Comparison of ENCODE assay signal across 8 mouse cellular contexts in the genomic region with DNA sequence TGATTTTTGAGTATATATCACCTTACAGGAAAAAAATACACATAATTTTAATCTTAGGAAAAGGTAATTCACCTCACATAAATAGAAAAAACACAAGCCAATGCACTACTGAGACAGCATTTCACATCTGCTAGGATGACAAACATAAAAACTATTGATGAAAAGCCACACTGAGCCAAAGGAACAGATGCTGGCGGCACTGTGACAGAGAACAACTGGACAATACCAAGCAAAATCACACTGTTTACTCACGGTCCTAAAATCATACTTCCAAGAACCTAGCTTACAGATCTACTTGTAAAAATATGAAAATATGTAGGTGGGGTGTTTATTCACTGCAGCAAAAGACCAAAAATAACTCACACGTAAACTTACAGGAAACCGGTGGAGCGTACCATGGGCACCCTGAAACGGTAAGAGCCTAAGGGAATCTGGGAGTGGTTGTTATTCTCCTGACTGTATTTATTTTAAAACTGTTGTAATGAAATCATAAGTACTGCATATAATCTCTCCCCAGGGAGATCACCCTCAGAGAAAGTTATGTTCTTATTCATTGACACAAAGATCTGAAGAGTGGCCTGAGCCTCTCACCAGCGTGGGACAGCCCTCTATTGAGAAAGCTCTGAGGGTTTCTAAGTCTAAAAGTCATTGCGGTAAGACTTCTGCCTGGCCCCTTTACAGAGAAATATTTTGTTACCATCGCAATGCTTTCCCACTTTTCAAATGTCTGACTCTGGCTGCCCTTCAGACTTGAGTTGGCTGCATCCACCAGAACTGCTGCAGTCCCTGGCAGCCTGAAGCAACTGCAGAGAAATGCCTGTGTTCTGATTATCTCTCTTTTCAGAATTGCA. TPM values are rescaled to one million over a fixed set of nuclear protein-coding genes. Genes with fewer than 3 reads are reported as not detected.
DNase-seq lines count a peak whose midpoint lies in the region; ATAC-seq lines count a peak whose summit lies in the region.

No protein-coding gene starts in this region.

- peak; percentile 46 to 83 for DNase-seq in adrenal gland, adult (ENCODE audit: inconsistent age in 2 of 2, low spot score in 1 of 2)
- no peak for DNase-seq in adrenal gland, postnatal 4 days (ENCODE audit: low spot score in 2 of 2)
- DNase-seq in urinary bladder, postnatal 14 days (ENCODE audit: low spot score), result peak; percentile 28
- DNase-seq in urinary bladder, postnatal 10 days (ENCODE audit: low spot score), result no peak
- DNase-seq in right cerebral cortex, postnatal 14 days, result no peak
- no peak for DNase-seq in frontal cortex, postnatal 25 days (ENCODE audit: low spot score in 2 of 2)
- no peak for DNase-seq in neural tube, embryonic 10.5 days (ENCODE audit: extremely low spot score, low spot score)

- peak; percentile 83 to 92 for ATAC-seq in hematopoietic stem cell, adult 5-6 weeks (replicated peaks in 1 of 2; ENCODE audit: insufficient read depth in 1 of 2, low FRiP score in 2 of 2, low TSS enrichment in 1 of 2, low read depth in 1 of 2, poor library complexity in 2 of 2, severe bottlenecking in 2 of 2)

RNA-seq across cellular contexts. Expression of a gene that starts 29.4 kb away (rescaled TPM):
- total RNA-seq in adrenal gland, postnatal 4 days (2021), result 10 to 100 TPM; 37.8 to 42.1 TPM
- 26.1 and 31.3 TPM in 2 replicates for total RNA-seq in hematopoietic stem cell, adult 5-6 weeks (2017)

Comparison
In these comparisons a context has a peak if more than half of its experiments do, and no peak if none do; other contexts are left out.
1. DNase-seq: peak in adrenal gland, adult (2 of 2) and urinary bladder, postnatal 14 days (single experiment); none in adrenal gland, postnatal 4 days (0 of 2), urinary bladder, postnatal 10 days (single experiment), right cerebral cortex, postnatal 14 days (single experiment), frontal cortex, postnatal 25 days (0 of 2) and neural tube, embryonic 10.5 days (single experiment).